Mouse (Mus musculus): ENCODE measurements around the gene Clic6.

Clic6 gene

DNA sequence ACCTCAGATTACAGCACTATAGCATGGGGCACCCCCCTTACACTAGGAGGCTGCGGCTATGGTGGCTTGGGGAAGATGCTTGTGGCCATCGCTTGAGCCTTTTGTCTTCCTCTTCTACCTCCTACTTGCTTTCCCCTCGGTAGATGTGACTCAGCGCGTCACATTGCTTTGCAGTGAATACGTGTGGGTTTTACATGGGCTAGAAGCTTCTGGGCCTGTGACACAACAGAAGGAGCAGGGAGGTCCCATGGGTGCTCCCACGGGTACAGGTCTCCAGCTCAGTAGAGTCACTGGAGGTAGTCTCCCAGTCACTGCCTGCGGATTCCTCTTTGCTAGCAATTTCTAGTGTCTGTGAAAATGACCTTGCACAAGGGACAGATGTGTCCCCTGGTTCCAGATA is 39.1 kb downstream of the Clic6 start:
- DNase-seq (ENCODE audit: low read depth, low spot score), result no peak

- no peak for DNase-seq (ENCODE audit: low read depth, low spot score)
These were observed 40.4 kb downstream of the Clic6 start for GRCm38 (mm10) chr16:92525919-92526318.

- DNase-seq (ENCODE audit: low read depth, low spot score), result no peak
These were observed 49.7 kb downstream of the Clic6 start for GRCm38 (mm10) chr16:92535258-92535657.

GRCm38 (mm10) chr16:92538356-92538755 is 52.8 kb downstream of the Clic6 start:
- DNase-seq (ENCODE audit: low read depth, low spot score), result no peak

DNA sequence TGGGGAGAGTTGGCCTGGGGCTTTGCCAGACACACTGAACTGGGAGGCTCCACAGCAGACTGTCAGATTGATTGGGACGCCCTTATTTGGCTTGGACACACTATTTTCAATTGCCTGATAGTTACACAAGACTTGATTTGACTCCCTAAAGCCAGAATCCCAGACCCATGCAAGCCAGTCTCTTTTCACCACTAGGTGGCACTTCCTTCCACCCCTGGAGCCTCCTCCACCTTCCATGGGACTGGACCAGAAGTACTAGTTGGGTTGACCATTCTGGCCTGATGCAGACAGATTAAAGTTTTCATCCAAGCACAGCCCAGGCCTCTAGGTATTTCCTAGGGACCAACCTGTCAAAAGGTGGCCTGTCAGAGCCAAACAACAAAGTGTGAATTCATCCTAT is 58.7 kb downstream of the Clic6 start:
- peak; percentile 25 for DNase-seq (ENCODE audit: low read depth, low spot score)

DNA sequence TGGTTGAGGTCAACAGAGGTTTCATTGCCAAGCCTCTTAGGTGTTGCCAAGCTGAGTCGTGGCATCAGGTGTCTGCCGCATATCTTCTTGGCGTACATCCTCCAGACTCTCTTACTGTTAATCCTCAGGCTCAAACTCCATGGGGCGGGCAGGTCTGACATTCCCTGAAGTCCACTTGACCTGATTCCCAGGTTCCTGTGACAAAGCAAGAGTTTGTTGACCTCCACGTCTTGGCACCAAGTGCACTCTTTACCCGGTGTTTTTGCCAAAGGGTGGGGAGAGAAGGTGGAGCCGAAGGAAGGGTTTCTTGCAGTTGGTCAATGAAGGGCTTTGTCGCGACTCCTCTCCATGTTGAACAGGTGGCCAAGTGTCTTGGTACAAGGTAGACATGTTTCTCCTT is 63.1 kb downstream of the Clic6 start:
- DNase-seq (ENCODE audit: low read depth, low spot score), result peak; percentile 39

DNA sequence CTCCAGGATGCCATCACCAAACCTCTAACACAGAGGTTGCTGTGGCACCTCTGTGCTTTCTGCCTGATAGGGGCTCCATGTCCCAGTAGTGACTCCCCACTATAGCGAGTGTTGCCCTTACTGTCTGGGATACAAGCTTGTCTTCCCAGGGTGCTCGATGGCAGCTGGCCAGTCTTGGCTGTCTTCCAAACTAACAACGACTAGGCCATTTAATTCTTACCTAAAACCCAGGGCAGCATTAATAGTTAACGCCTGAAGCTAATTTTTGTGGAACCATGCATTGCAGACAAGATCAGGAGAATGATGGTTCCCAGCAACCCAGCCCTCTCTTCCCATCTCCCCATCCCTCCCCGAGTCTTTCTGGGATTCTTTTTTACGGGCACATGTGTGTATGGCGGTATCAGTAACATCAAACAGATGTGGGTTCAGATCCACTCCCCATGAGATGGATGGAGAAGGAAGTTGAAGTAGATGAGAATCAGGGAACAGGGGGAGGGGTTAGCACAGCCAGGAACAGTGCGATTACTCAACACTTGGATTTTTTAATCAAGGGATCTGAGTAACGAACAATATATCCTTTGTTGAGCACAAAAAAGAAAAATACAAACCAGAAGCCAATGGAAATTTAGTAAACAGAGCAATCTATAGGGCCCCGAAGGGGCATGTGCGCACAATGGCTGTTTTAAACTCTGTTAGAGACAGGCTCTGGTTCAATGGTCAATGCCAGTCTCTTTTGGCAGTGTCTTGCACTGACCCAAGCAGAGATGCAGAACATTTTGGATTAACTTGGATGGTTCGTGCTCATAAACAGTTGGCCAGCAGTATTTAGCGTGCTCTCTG is 66.0 kb downstream of the Clic6 start:
- no peak for DNase-seq (ENCODE audit: low read depth, low spot score)

DNA sequence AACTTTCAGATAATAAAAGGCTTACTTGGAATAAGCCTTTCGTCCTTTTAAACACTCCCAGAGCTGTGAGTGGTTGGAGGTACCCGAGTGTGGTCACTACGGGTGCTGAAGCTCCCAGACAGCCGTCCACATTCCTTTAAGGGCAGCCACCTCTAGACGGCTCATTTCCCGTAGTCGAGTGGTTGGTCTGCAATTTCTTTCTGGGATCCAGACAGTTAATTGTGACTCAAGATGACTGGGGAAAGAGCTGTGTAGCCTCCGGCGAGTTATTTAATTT is 66.5 kb downstream of the Clic6 start:
- no peak for DNase-seq (ENCODE audit: low read depth, low spot score)

GRCm38 (mm10) chr16:92552858-92553257 is 67.3 kb downstream of the Clic6 start:
- no peak for DNase-seq (ENCODE audit: low read depth, low spot score)

- DNase-seq (ENCODE audit: low read depth, low spot score), result no peak
These were observed 69.5 kb downstream of the Clic6 start for GRCm38 (mm10) chr16:92555051-92555450.

GRCm38 (mm10) chr16:92565291-92565690 is 79.8 kb downstream of the Clic6 start:
- no peak for DNase-seq (ENCODE audit: low read depth, low spot score)

DNA sequence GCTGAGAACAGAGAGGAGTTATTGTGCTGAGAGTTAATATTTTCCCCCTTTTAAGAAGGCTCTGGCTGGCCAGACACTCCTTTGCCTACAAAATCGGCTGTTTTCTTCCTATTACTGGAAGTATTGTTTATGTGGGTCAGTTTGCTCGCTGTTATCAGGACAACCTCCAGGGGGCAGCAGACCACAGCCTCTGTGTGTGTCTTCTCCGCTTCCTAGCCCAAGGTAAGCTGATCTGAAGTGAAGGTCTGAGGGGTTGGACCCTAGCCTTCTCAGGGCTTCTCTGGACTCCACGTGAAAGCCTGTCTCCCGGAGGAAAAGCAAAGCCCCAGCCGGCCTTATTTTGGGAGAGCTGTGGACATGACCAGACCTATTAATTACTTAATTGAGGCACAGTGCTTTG is 80.2 kb downstream of the Clic6 start:
- peak; percentile 75 for DNase-seq (ENCODE audit: low read depth, low spot score)

- DNase-seq (ENCODE audit: low read depth, low spot score), result no peak
These were observed 80.6 kb downstream of the Clic6 start for GRCm38 (mm10) chr16:92566146-92566545.

- DNase-seq (ENCODE audit: low read depth, low spot score), result no peak
These were observed 85.7 kb downstream of the Clic6 start for GRCm38 (mm10) chr16:92571246-92571645.

- DNase-seq (ENCODE audit: low read depth, low spot score), result no peak
These were observed 87.7 kb downstream of the Clic6 start for GRCm38 (mm10) chr16:92573193-92573592.

GRCm38 (mm10) chr16:92575792-92576191 is 90.3 kb downstream of the Clic6 start:
- no peak for DNase-seq (ENCODE audit: low read depth, low spot score)

- no peak for DNase-seq (ENCODE audit: low read depth, low spot score)
These were observed 91.8 kb downstream of the Clic6 start for GRCm38 (mm10) chr16:92577381-92577780.

DNA sequence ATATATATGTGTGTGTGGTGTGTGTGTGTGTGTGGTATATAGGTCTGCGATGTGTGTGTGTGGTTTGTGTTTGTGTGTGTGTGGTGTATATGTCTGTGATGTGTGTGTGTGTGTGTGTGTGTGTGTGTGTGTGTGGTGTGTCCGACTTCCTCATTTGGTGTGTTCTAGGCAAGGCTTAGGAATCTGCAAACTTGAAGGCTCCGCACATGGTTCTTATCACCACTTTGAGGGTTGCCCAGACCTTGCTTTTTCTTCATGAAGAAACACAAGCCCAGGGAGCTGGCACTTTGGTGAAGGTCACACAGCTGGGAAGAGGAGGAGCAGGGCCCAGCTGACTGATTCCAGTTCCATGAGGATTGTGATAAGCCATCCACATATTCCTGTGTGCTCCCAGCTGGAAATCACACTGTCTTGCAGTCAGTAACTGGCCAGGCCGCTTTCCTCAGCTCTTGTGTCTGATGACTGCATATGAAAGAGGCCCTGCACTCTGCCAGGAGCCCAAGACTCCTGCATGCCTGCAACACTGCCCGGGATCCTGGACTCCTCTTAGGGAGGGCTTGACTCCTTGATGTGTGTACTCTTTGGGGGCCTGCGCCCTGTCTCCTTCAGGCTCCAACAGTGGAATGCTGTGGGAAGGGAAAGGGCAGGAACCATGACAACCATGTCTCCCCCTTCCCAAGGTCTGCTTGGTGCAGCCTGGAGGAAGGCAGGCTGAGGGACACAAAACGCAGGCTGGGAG is 93.5 kb downstream of the Clic6 start:
- no peak for DNase-seq (ENCODE audit: low read depth, low spot score)

DNA sequence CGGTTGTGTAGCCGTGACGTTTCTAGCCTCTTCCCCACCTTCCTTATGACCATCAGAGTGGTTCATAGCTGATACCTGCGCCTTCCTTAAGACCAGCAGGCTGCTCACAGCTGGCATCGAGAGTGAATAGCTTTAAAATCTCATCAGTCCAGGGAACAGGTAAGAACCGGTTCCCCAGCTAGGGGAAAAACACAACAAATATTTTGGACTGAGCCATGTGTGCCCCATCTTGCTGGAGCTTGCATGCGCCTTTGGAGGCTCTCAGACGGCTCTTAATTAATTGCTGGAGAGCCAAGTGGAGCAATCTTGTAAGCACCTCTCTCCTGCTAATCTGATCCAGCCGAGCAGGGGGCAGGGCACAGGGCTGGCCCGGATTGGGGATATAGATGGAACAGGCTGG is 95.4 kb downstream of the Clic6 start:
- DNase-seq (ENCODE audit: low read depth, low spot score), result no peak

DNA sequence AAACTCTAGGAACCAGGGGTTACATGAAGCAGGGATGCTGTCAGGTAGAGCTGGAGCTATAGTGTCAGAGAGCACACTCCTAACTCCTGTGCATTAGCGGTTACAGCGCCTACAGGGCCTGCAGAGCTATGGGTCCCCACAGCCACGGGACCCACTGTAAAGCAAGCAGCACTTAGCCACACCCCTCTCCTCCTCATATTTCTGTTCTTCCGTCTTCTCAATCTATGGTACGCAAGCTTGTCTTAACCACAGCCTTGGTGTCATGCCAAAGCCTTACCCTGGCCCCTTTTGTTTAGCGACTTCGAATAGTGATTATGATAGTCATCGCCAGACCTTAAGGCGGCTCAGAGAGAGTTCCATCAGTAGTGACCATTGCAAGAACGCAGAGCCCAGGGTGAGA is 96.2 kb downstream of the Clic6 start:
- DNase-seq (ENCODE audit: low read depth, low spot score), result no peak

DNA sequence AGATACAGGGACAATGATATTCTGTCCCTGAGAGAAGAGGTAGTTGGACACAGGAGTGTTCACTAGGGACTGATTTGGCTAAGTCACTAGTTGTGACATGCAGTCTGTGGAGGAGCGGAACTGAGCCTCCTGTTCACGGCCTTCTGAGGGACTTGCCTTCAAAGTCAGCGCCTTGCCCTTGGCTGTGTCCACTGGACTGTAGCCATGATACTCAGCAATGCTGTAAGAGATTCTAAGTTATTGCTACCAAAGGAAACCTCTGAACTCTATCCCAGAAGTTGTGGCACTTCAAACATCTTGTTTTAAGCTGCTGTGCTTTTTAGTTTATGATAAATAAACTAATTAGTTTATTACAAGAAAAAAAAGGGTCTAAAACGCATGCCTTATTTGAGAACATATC is 102.3 kb downstream of the Clic6 start:
- no peak for DNase-seq (ENCODE audit: low read depth, low spot score)
